Mouse (Mus musculus): ENCODE data around the gene Klk15. TPM values are rescaled to one million over a fixed set of nuclear protein-coding genes. Genes with fewer than 3 reads are reported as not detected.
"Not testable (repeated sequence)": the region's sequence is repeated elsewhere in the genome, so short reads cannot be mapped to it uniquely, and the experiment has no call there.

Gene Klk15
- polyA plus RNA-seq, 1 experiment from 2014 or later: not detected

GRCm38 (mm10) chr7:43952703-43953102 lies 19.2 kb downstream of the Klk15 start:
- H3K9ac ChIP-seq (ENCODE audit: low read depth, low read length): no peak overlapping the region

GRCm38 (mm10) chr7:43966451-43966850 lies 32.9 kb downstream of the Klk15 start, which contains the start of gene Klk1b1:
Gene Klk1b1 (plus strand): TSS chr7:43966751.
- Histone ChIP-seq H3K27ac (ENCODE audit: low read depth, low read length) (no peak within 1 kb of the TSS), H3K9me3 (ENCODE audit: control insufficient read depth, low read length) (no peaks in the 10 kb centered on the region), H3K4me3 (ENCODE audit: low read length) (no peak within 1 kb of the TSS), H3K4me1 (ENCODE audit: control insufficient read depth, insufficient read depth, low read depth, low read length) (no peaks in the 10 kb centered on the region), H3K9ac (ENCODE audit: low read depth, low read length) (no peak within 1 kb of the TSS), H3K27me3 (replicated peaks; ENCODE audit: control insufficient read depth, insufficient read depth, low read length) (no peaks in the 10 kb centered on the region), H3K4me2 (ENCODE audit: low read length) (no peak within 1 kb of the TSS), H3K36me3 (ENCODE audit: control insufficient read depth, insufficient read depth, low read length) (no peaks in the 10 kb centered on the region)
- ATAC-seq: no peak
- 67% methylated on average over 3 of the region's 3 CpGs for WGBS

More at GRCm38 (mm10) chr7:43952703-43953102, 19.2 kb downstream of the Klk15 start:
- Histone ChIP-seq H3K4me3 (ENCODE audit: low read length) (no peak overlapping the region), H3K36me3 (ENCODE audit: control insufficient read depth, insufficient read depth, low read length) (no peaks in the 10 kb centered on the region), H3K4me1 (ENCODE audit: control insufficient read depth, insufficient read depth, low read depth, low read length) (no peaks in the 10 kb centered on the region), H3K4me2 (ENCODE audit: low read length) (no peak overlapping the region), H3K27ac (ENCODE audit: low read depth, low read length) (no peak overlapping the region), H3K27me3 (replicated peaks; ENCODE audit: control insufficient read depth, insufficient read depth, low read length) (no peaks in the 10 kb centered on the region), H3K9me3 (ENCODE audit: control insufficient read depth, low read length) (no peaks in the 10 kb centered on the region)
- no peak for ATAC-seq
- WGBS: 58% methylated on average over 4 of the region's 4 CpGs

GRCm38 (mm10) chr7:43967058-43967457 lies 33.5 kb downstream of the Klk15 start:
- Histone ChIP-seq H3K27me3 (replicated peaks; ENCODE audit: control insufficient read depth, insufficient read depth, low read length) (no peaks in the 10 kb centered on the region), H3K36me3 (ENCODE audit: control insufficient read depth, insufficient read depth, low read length) (no peaks in the 10 kb centered on the region), H3K9ac (ENCODE audit: low read depth, low read length) (no peak overlapping the region), H3K4me2 (ENCODE audit: low read length) (no peak overlapping the region), H3K4me3 (ENCODE audit: low read length) (no peak overlapping the region), H3K9me3 (ENCODE audit: control insufficient read depth, low read length) (no peaks in the 10 kb centered on the region), H3K27ac (ENCODE audit: low read depth, low read length) (no peak overlapping the region), H3K4me1 (ENCODE audit: control insufficient read depth, insufficient read depth, low read depth, low read length) (no peaks in the 10 kb centered on the region)
- WGBS: 87% methylated on average over 3 of the region's 3 CpGs
- ATAC-seq: no peak

- no peak for ATAC-seq
- Histone ChIP-seq H3K4me2 (ENCODE audit: low read length) (no peak overlapping the region), H3K27ac (ENCODE audit: low read depth, low read length) (no peak overlapping the region), H3K9ac (ENCODE audit: low read depth, low read length) (no peak overlapping the region), H3K36me3 (ENCODE audit: control insufficient read depth, insufficient read depth, low read length) (no peaks in the 10 kb centered on the region), H3K4me1 (ENCODE audit: control insufficient read depth, insufficient read depth, low read depth, low read length) (no peaks in the 10 kb centered on the region), H3K9me3 (ENCODE audit: control insufficient read depth, low read length) (no peaks in the 10 kb centered on the region), H3K4me3 (ENCODE audit: low read length) (no peak overlapping the region), H3K27me3 (replicated peaks; ENCODE audit: control insufficient read depth, insufficient read depth, low read length) (no peaks in the 10 kb centered on the region)
- 88% methylated on average over 2 of the region's 2 CpGs for WGBS
Observed at GRCm38 (mm10) chr7:43967612-43968011, 34.1 kb downstream of the Klk15 start.

- 95% methylated on average over 1 of the region's 1 CpGs for WGBS
- not testable (repeated sequence) for H3K4me3 ChIP-seq (ENCODE audit: low read length); H3K4me2 ChIP-seq (ENCODE audit: low read length); H3K36me3 ChIP-seq (ENCODE audit: control insufficient read depth, insufficient read depth, low read length); H3K27ac ChIP-seq (ENCODE audit: low read depth, low read length); H3K9ac ChIP-seq (ENCODE audit: low read depth, low read length); ATAC-seq; H3K9me3 ChIP-seq (ENCODE audit: control insufficient read depth, low read length); H3K27me3 ChIP-seq (replicated peaks; ENCODE audit: control insufficient read depth, insufficient read depth, low read length); H3K4me1 ChIP-seq (ENCODE audit: control insufficient read depth, insufficient read depth, low read depth, low read length)
Observed at GRCm38 (mm10) chr7:43975761-43976160, 42.2 kb downstream of the Klk15 start, which contains the start of gene Klk1b9. Gene Klk1b9 (plus strand): TSS chr7:43976061.

- Histone ChIP-seq H3K9me3 (ENCODE audit: control insufficient read depth, low read length) (no peaks in the 10 kb centered on the region), H3K4me3 (ENCODE audit: low read length) (no peak overlapping the region)
Observed at GRCm38 (mm10) chr7:43985657-43986056, 52.1 kb downstream of the Klk15 start.

More at GRCm38 (mm10) chr7:43985657-43986056, 52.1 kb downstream of the Klk15 start:
- no peaks in the 10 kb centered on the region for H3K36me3 ChIP-seq (ENCODE audit: control insufficient read depth, insufficient read depth, low read length)
- no peak overlapping the region for H3K9ac ChIP-seq (ENCODE audit: low read depth, low read length)
- no peak for ATAC-seq
- H3K4me2 ChIP-seq (ENCODE audit: low read length): no peak overlapping the region
- no peaks in the 10 kb centered on the region for H3K27me3 ChIP-seq (replicated peaks; ENCODE audit: control insufficient read depth, insufficient read depth, low read length)
- no peak overlapping the region for H3K27ac ChIP-seq (ENCODE audit: low read depth, low read length)
- no peaks in the 10 kb centered on the region for H3K4me1 ChIP-seq (ENCODE audit: control insufficient read depth, insufficient read depth, low read depth, low read length)

Other genes with a start within 250 kb of the Klk15 start
- gene Klk14, start 243.3 kb upstream of the Klk15 start, polyA plus RNA-seq (2015; fragmentation: Nextera tagmentation; extraction: Ambion mirVana): not detected in 2 replicates
- gene Klk13, start 221.2 kb upstream of the Klk15 start, polyA plus RNA-seq (2015; fragmentation: Nextera tagmentation; extraction: Ambion mirVana): 0.16 TPM in 2 replicates
- gene Klk12, start 164.8 kb upstream of the Klk15 start, polyA plus RNA-seq (2015; fragmentation: Nextera tagmentation; extraction: Ambion mirVana): not detected in 2 replicates
- gene Klk11, start 159.1 kb upstream of the Klk15 start, polyA plus RNA-seq (2015; fragmentation: Nextera tagmentation; extraction: Ambion mirVana): 0.20 TPM in 1 of 2 replicates, not detected in the other
- 0.21 and 0.30 TPM in 2 replicates for gene Klk10, start 152.7 kb upstream of the Klk15 start, polyA plus RNA-seq (2015; fragmentation: Nextera tagmentation; extraction: Ambion mirVana)
- gene Klk9, start 141.8 kb upstream of the Klk15 start, polyA plus RNA-seq (2015; fragmentation: Nextera tagmentation; extraction: Ambion mirVana): 0.10 and 0.31 TPM in 2 replicates
- 11.3 and 13.3 TPM in 2 replicates for gene Klk8, start 136.2 kb upstream of the Klk15 start, polyA plus RNA-seq (2015; fragmentation: Nextera tagmentation; extraction: Ambion mirVana)
- not detected in 2 replicates for gene Klk7, start 122.4 kb upstream of the Klk15 start, polyA plus RNA-seq (2015; fragmentation: Nextera tagmentation; extraction: Ambion mirVana)
- gene Klk6, start 109.2 kb upstream of the Klk15 start, polyA plus RNA-seq (2015; fragmentation: Nextera tagmentation; extraction: Ambion mirVana): not detected in 2 replicates
- not detected in 2 replicates for gene Klk5, start 91.8 kb upstream of the Klk15 start, polyA plus RNA-seq (2015; fragmentation: Nextera tagmentation; extraction: Ambion mirVana)
- gene Klk4, start 52.6 kb upstream of the Klk15 start, polyA plus RNA-seq (2015; fragmentation: Nextera tagmentation; extraction: Ambion mirVana): 4.4 and 4.5 TPM in 2 replicates
- not detected in 2 replicates for gene Klk1b8, start 16.9 kb downstream of the Klk15 start, polyA plus RNA-seq (2015; fragmentation: Nextera tagmentation; extraction: Ambion mirVana)
- gene Klk1b1, start 33.0 kb downstream of the Klk15 start, polyA plus RNA-seq (2015; fragmentation: Nextera tagmentation; extraction: Ambion mirVana): not detected in 2 replicates
- gene Klk1b9, start 42.3 kb downstream of the Klk15 start, polyA plus RNA-seq (2015; fragmentation: Nextera tagmentation; extraction: Ambion mirVana): not detected in 2 replicates
- not detected in 2 replicates for gene Klk1b11, start 62.1 kb downstream of the Klk15 start, polyA plus RNA-seq (2015; fragmentation: Nextera tagmentation; extraction: Ambion mirVana)
- not detected in 2 replicates for gene Klk1b26, start 78.4 kb downstream of the Klk15 start, polyA plus RNA-seq (2015; fragmentation: Nextera tagmentation; extraction: Ambion mirVana)
- 0.24 TPM in 1 of 2 replicates, not detected in the other for gene Klk1b27, start 118.5 kb downstream of the Klk15 start, polyA plus RNA-seq (2015; fragmentation: Nextera tagmentation; extraction: Ambion mirVana)
- not detected in 2 replicates for gene Klk1b21, start 168.6 kb downstream of the Klk15 start, polyA plus RNA-seq (2015; fragmentation: Nextera tagmentation; extraction: Ambion mirVana)
- not detected in 2 replicates for gene Klk1b22, start 178.9 kb downstream of the Klk15 start, polyA plus RNA-seq (2015; fragmentation: Nextera tagmentation; extraction: Ambion mirVana)
- not detected in 2 replicates for gene Klk1b16, start 203.0 kb downstream of the Klk15 start, polyA plus RNA-seq (2015; fragmentation: Nextera tagmentation; extraction: Ambion mirVana)